Mouse (Mus musculus) erythroblast, embryonic 14.5 days (primary cell): ENCODE results near the gene Kcnd2.

Source experiments
- GATA1 ChIP-seq: IDR thresholded peaks from 2 replicates; pipeline ENCODE4 v1.6.1; 2012; ENCODE audit warnings: low read length, inconsistent platforms, mixed read lengths
- TAL1 ChIP-seq: IDR thresholded peaks from 3 replicates; pipeline ENCODE4 v1.6.1; 2012; ENCODE audit warnings: low read length, inconsistent platforms, mixed read lengths

DNA sequence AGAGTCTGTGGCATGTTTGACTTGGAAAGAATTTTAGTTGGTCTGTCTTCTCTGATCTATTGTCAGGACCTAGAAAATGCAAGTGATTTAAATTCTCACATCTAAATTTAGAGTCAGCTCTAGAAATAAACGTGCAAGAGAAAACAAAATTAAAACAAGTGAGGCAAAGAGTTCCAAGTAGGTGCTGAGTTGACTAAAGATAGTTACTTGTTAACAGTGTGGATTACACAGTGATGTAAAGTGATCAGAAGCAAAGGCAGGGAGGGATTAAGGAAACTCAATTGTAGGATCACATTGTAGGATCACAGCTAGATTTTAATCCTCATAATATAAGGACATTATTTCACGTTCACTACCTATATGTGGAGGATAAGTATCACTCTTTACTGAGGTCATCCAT is 52.6 kb downstream of the Kcnd2 start:
- TF ChIP-seq TAL1 (no peak), GATA1 (no peak)
